Mouse (Mus musculus) bone marrow macrophage, adult 2 months (primary cell): Measurements from ENCODE around the gene Atcay.

Experiments used
- CTCF ChIP-seq: IDR thresholded peaks from 2 replicates; pipeline ENCODE4 v1.5.1; 2012; ENCODE audit warnings: low read depth, mild to moderate bottlenecking, low read length, moderate library complexity
- POLR2A ChIP-seq: IDR thresholded peaks from 2 replicates; pipeline ENCODE4 v1.6.1; 2012; ENCODE audit warnings: mild to moderate bottlenecking, low read depth, low read length, borderline replicate concordance

- TF ChIP-seq CTCF: no peak
- no peak for TF ChIP-seq POLR2A
Observed at GRCm38 (mm10) chr10:81173132-81173531, 57.5 kb downstream of the Atcay start.
